8 mouse cellular contexts compared by ENCODE assay signal in the genomic region with DNA sequence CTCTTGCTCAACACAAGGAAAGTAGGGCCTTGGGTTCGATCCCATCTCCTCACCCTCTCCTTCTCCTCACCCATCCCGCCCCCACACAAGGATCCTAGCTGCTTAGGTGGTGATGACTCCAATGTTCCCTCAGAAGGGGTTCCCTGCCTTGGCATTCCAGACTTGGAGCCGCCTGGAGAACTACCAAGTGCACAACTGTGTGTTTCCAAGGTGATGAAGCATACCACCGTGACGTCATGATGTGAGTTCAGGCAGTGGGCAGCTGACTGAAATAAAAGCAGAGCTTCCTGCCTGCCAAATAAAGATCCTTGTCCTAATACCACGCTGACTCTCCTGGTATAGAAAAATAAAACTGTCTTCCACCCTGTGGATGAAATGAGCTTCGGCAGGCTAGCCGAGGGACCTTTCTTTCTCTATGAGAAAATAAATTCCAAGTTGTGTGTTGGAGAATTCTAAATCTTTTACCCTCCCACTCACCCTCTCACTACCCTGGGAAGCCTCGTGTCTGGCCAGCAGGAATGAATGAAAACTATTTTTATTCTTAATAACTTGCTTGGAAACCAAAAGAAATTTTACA. TPM values are rescaled to one million over a fixed set of nuclear protein-coding genes. Genes with fewer than 3 reads are reported as not detected.
DNase-seq lines count a peak whose midpoint lies in the region; ATAC-seq and TF ChIP-seq lines count a peak whose summit lies in the region.

No protein-coding gene starts in this region.

- no peaks in the 10 kb centered on the region for H3K27me3 ChIP-seq in limb, embryonic 14.5 days (ENCODE audit: control insufficient read depth, insufficient read depth, low read length)
- H3K27me3 ChIP-seq in limb, embryonic 10.5 days (ENCODE audit: low read depth, poor library complexity, severe bottlenecking), result 0 out of 2 replicates have a peak, but pooled peaks cover 12% of the 10 kb centered on the region

- no peak for TF ChIP-seq CTCF in brain, embryonic 14.5 days (IDR thresholded peaks at IDR 0.05; ENCODE audit: borderline replicate concordance, extremely low read depth, insufficient read depth, insufficient read length)

- H3K4me3 ChIP-seq in limb, embryonic 14.5 days (replicated peaks; ENCODE audit: low read length), result no peak overlapping the region
- no peak overlapping the region for H3K4me3 ChIP-seq in limb, embryonic 10.5 days

- peak; percentile 70 for DNase-seq in limb, embryonic 14.5 days (ENCODE audit: low spot score)
- DNase-seq in limb, embryonic 10.5 days (ENCODE audit: low spot score), result no peak
- peak; percentile 64 for DNase-seq in brain, embryonic 14.5 days (ENCODE audit: low read depth)
- DNase-seq in kidney, postnatal 14 days, result peak; percentile 53
- peak; percentile 49 for DNase-seq in mesoderm, embryonic 11.5 days (ENCODE audit: low read depth, low spot score)
- no peak for DNase-seq in gastrocnemius, postnatal 4 days (ENCODE audit: low spot score in 2 of 2)

- no peaks in the 10 kb centered on the region for H3K36me3 ChIP-seq in limb, embryonic 14.5 days (ENCODE audit: control insufficient read depth, insufficient read depth, low read length)
- no peaks in the 10 kb centered on the region for H3K36me3 ChIP-seq in limb, embryonic 10.5 days

- no peaks in the 10 kb centered on the region for H3K9me3 ChIP-seq in limb, embryonic 14.5 days (ENCODE audit: control insufficient read depth, low read length)
- H3K9me3 ChIP-seq in limb, embryonic 10.5 days (replicated peaks), result no peaks in the 10 kb centered on the region

- H3K4me2 ChIP-seq in limb, embryonic 14.5 days (replicated peaks; ENCODE audit: low read depth, low read length, severe bottlenecking), result no peak overlapping the region

- TF ChIP-seq POLR2A in limb, embryonic 14.5 days (IDR thresholded peaks at IDR 0.05; ENCODE audit: borderline replicate concordance, extremely low read depth, insufficient read depth, insufficient read length), result no peak
- TF ChIP-seq POLR2A in brain, embryonic 14.5 days (IDR thresholded peaks at IDR 0.05; ENCODE audit: borderline replicate concordance, extremely low read depth, insufficient read depth, insufficient read length, poor library complexity, severe bottlenecking), result no peak

- peak; percentile 62 for ATAC-seq in limb, embryonic 14.5 days (ENCODE audit: low FRiP score, low read depth)
- no peak for ATAC-seq in megakaryocyte progenitor cell, adult 5-6 weeks (replicated peaks; ENCODE audit: poor library complexity)
- ATAC-seq in megakaryocyte, adult 5-6 weeks (ENCODE audit: poor library complexity, severe bottlenecking), result no peak

- no peak overlapping the region for H3K27ac ChIP-seq in limb, embryonic 14.5 days (replicated peaks; ENCODE audit: low read depth, low read length)
- H3K27ac ChIP-seq in limb, embryonic 10.5 days, result no peak overlapping the region

- no peaks in the 10 kb centered on the region for H3K4me1 ChIP-seq in limb, embryonic 14.5 days (ENCODE audit: control insufficient read depth, insufficient read depth, low read length)
- no peaks in the 10 kb centered on the region for H3K4me1 ChIP-seq in limb, embryonic 10.5 days

- H3K9ac ChIP-seq in limb, embryonic 14.5 days (ENCODE audit: low read depth, low read length, severe bottlenecking), result no peak overlapping the region

- WGBS in limb, embryonic 14.5 days, result 55% methylated on average over 9 of the region's 9 CpGs
- WGBS in limb, embryonic 10.5 days, result 78% methylated on average over 9 of the region's 9 CpGs

RNA-seq across cellular contexts. Expression of a gene that starts 6.4 kb away (rescaled TPM):
- 132 and 138 TPM in 2 replicates for polyA plus RNA-seq in limb, embryonic 14.5 days (2012; rRNA removed)
- polyA plus RNA-seq in limb, embryonic 14.5 days (2014; fragmentation: Nextera tagmentation; extraction: Ambion mirVana), result 165 and 166 TPM in 2 replicates
- polyA plus RNA-seq in limb, embryonic 10.5 days (2016; fragmentation: Nextera tagmentation; extraction: Ambion mirVana), result 88.8 and 112 TPM in 2 replicates
- 95.4 and 105 TPM in 2 replicates for polyA plus RNA-seq in brain, embryonic 14.5 days (2012; rRNA removed)
- total RNA-seq in megakaryocyte progenitor cell, adult 5-6 weeks (2015), result 167 and 198 TPM in 2 replicates
- 280 and 301 TPM in 2 replicates for total RNA-seq in megakaryocyte progenitor cell, adult 5-6 weeks (2017)
- 134 and 153 TPM in 2 replicates for total RNA-seq in megakaryocyte, adult 5-6 weeks (2015)
- 234 and 235 TPM in 2 replicates for total RNA-seq in megakaryocyte, adult 5-6 weeks (2017)
- total RNA-seq in gastrocnemius, postnatal 4 days (2021), result 100 to 1,000 TPM; 115 to 127 TPM

Comparison
In these comparisons a context has a peak if more than half of its experiments do, and no peak if none do; other contexts are left out.
1. DNase-seq: peak in limb, embryonic 14.5 days (single experiment), brain, embryonic 14.5 days (single experiment), kidney, postnatal 14 days (single experiment) and mesoderm, embryonic 11.5 days (single experiment); none in limb, embryonic 10.5 days (single experiment) and gastrocnemius, postnatal 4 days (0 of 2).